Mouse (Mus musculus) testis, postnatal 14 days (tissue): ENCODE data around the gene Mavs.

Experiments
- DNase-seq: peaks from one replicate; pipeline ENCODE4 v3.0.0; 2021; ENCODE audit warnings: low spot score

Gene Mavs

GRCm38 (mm10) chr2:131233307-131234126, at the start of gene Mavs:
TSS of gene Mavs (plus strand) at chr2:131234063.
- peak; percentile 94 for DNase-seq

- DNase-seq, result no peak
These were observed 47.5 kb upstream of the Mavs start for GRCm38 (mm10) chr2:131186343-131186742.

DNA sequence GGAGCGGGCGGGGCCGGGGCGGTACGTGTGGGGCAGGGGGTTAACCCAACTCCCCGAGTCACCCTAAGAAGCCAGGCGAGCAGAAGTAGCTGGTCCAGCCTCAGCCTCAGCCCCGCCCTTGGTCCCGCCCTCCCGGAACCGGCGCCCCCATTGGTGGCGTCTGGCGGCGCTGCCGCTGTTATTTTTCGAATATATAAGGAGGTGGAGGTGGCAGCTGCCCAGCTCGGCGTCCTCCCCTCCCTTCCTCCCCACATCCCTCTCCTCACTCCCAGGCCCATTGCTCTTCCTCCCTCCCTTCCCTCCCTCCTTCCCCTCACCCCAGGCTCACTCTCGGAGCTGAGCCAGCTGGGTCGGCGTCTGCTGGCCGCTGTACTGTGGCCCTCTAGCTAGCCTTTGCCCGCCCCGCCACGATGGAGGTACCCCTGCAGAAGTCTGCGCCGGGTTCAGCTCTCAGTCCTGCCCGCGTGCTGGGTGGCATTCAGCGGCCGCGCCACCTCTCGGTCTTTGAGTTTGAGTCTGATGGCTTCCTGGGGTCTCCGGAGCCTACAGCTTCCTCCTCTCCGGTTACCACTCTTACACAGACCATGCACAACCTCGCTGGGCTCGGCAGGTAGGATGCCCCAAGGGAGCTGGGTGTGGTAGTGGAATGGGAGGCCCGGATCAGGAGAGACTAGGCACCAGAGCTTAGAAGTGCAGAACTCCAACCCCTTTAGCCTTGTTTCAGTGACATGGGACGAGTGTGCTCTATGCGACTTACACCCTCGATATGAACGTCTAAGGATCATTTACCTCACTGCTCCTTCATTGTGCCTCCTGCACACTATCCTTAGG, 46.9 kb upstream of the Mavs start, which contains the start of the genes Cdc25b and Spef1:
TSS of gene Cdc25b (plus strand) at position 179 of the 831 bp plus-strand sequence.
TSS of gene Spef1 (minus strand) at position 512 of the 831 bp plus-strand sequence.
- peak; percentile 77 for DNase-seq

DNA sequence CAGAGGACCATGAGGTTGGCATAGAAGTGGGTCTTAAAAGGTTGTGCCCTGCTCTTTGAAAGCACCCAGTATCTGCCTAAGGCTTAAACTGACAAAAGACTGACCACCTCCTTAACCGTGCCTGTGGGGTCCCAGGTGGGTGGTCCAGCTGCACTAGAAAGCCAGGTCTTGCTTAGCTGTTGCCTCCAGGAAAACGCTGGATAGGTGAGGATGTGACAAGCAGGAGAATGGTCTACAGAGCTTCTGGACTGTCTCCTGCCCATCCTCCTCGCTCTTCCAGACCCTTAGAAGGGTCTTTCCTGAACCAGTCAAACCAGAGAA, 46.3 kb upstream of the Mavs start:
- no peak for DNase-seq

GRCm38 (mm10) chr2:131188311-131188710, 45.6 kb upstream of the Mavs start:
- no peak for DNase-seq

DNA sequence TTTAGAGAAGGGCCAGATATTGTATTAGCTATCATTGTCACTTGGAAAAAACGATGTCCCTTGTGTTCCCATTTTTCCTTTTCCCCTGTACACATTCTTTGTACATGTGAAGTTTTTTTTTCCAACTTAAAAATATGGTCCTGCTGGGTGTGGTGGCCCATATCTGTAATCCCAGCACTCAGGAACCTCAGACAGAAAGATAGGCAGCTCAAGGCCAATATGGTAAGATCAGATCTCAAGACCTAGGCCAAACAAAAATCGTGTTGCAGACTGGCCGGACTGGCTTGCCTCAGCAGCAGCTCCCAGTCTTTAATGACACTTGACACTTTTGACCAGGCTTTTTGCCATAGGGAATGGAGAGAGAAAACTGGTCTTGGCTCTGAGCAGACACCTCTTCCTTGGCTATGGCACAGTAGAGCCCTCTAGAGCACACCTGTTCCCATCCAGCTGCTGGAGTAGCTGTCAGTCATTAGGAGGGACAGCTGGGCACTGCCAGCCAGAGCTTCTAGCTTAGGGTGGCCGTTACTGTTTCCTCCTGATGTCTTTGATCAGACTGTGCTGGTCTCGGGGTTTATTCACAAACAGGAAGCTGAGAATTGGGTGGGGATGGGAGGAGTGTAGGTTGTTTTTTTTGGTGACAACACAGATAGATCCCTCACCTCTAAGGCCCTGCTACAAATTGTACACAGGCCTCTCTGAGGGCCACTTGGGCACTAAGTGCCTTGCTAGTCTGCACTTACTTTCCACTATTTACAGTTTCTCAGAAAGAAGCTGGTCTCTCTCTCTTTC, 44.1 kb upstream of the Mavs start:
- DNase-seq, result no peak

GRCm38 (mm10) chr2:131190344-131191004, 43.4 kb upstream of the Mavs start:
- no peak for DNase-seq

GRCm38 (mm10) chr2:131191005-131191390, 42.9 kb upstream of the Mavs start:
- no peak for DNase-seq

GRCm38 (mm10) chr2:131196606-131197316, 37.1 kb upstream of the Mavs start:
- no peak for DNase-seq

GRCm38 (mm10) chr2:131200710-131201109, 33.2 kb upstream of the Mavs start:
- DNase-seq, result no peak

GRCm38 (mm10) chr2:131201262-131201661, 32.6 kb upstream of the Mavs start:
- no peak for DNase-seq

GRCm38 (mm10) chr2:131203816-131204409, 29.9 kb upstream of the Mavs start:
- DNase-seq, result no peak

DNA sequence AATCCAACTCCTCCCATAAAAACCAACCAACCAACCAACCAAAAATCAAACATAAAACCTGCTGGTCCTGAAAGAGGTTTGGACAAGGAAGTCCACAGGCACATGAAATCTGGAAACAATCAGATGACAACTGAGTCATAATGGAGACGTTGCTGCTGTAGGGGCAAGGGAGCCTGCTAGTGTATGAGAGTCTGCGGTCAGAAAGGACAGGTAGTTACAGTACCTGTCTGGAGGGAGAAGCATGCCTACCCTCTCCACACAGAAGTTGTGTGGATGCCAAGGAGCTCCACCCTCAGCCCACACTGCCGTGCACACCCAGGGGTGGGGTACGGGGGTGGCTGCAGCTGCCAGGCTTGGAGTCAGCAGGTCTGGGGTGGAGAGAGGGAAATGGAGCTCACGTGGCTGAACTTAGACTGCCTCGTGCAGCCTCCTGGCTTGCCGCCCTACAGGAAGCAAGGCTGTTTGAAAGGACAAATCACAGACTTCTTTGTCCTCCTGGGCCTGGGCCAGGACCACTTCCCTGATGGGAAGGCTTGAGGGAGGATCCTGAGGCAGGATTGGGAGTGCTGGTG, 29.4 kb upstream of the Mavs start:
- DNase-seq, result peak; percentile 87

DNA sequence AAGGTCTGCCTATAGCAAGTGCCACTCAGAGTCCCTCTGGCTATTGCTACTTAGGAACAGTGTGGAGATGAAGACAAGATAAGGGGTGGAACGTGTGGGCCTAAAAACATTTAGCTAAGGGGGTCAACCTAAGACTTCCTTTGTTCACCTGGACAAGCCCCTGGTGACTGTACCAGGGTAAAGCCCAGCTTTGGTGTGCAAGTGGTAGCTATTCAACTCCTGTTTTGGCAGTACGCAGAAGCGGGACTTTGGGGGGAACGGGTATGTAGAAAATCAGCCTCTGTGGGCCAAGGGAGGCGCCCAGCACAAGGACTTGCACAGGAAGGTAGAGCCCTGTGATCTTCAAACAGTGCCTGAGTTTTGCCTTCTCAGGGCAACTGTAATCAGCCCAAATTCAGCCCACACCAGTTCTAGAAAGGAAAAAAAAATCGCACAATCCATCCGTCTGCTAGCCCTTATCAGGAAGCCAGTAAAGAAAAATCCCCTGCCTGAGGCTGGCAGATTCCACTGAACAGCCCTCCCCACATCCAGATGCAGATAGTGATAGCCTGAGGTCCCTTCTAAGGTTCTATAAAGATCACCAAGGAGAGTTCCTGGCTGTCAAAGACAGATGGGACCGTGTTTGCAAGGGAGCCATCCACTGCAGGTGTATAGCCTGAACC, 28.2 kb upstream of the Mavs start:
- no peak for DNase-seq

GRCm38 (mm10) chr2:131206778-131207177, 27.1 kb upstream of the Mavs start, which contains the start of gene Ap5s1:
TSS of gene Ap5s1 (plus strand) at chr2:131207078.
- DNase-seq, result no peak

DNA sequence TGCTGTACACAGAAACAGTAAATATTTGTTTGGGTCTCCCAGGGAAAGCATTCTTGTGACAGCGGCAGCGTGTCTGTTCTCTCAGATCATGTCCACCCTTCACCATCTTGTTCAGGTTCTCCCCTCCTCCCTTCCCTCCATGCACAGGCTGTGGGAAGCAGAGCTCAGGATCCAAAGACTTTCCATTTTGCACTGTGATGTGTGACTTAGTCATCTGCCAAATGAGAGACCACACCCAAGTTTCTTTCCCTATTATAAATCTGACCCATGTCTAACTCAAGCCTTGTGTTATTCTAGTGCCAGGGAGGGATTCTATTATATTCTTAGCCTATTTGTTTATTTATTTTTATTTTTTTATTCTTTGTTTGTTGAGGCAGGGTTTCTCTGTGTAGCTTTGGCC, 25.5 kb upstream of the Mavs start:
- DNase-seq, result no peak

DNA sequence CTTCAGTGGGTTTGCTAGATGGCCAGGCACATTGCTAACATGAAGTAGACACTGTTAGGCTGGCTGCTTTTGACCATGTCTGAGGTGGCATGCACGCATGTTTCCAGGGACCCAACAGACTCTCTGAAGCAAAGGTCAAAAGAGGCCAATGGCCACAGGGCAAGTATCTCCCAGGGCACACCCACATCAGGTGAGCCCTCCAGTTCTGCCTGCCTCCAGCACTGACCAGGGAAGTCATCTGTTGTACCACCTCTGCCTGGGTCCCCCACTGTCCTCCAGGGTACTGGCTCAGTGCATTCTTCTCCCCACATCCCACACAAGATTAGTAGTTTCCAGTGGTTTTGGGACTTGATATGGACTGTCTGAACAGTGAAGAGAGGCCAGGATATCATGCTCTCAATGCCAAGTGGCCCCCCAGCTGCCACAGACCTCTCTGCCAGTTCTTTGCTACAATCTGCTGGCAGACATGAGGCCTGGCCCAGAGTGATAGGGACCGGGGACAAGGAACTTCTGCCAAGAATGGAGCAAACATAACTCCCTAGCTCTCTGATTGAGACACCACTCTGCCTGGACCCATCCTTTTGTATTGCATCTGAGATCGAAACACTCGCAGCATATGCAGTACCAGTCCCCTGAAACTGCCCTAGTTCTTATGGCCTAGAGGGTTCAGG, 24.6 kb upstream of the Mavs start:
- peak; percentile 77 for DNase-seq

- peak; percentile 94 for DNase-seq
These were observed 23.7 kb upstream of the Mavs start for GRCm38 (mm10) chr2:131209969-131210792.
